Mouse (Mus musculus): ENCODE measurements at regions not wholly inside any gene's neighbourhood (a gene's known extent, or its start where the extent isn't known, plus 50 kb on each side); places are given as distances from the start of the nearest gene placed in this dataset.

- peak; percentile 27 to 67 for DNase-seq
These were observed 137.0 kb upstream of the Irs2 start for GRCm38 (mm10) chr8:11145251-11145650.

- no peak for DNase-seq
These were observed 132.3 kb upstream of the Irs2 start for GRCm38 (mm10) chr8:11140566-11140965.

- no peak for DNase-seq
These were observed 131.0 kb upstream of the Irs2 start for GRCm38 (mm10) chr8:11139294-11139693.

GRCm38 (mm10) chr8:11138302-11139020 lies 130.2 kb upstream of the Irs2 start:
- no peak for DNase-seq

GRCm38 (mm10) chr8:11136566-11136965 lies 128.3 kb upstream of the Irs2 start:
- no peak for DNase-seq

GRCm38 (mm10) chr8:11135135-11135534 lies 126.9 kb upstream of the Irs2 start:
- DNase-seq = no peak

GRCm38 (mm10) chr8:11134562-11134961 lies 126.3 kb upstream of the Irs2 start:
- DNase-seq = no peak

- DNase-seq = no peak
These were observed 110.9 kb upstream of the Irs2 start for GRCm38 (mm10) chr8:11119030-11119634.

- no peak for DNase-seq
These were observed 108.3 kb upstream of the Irs2 start for GRCm38 (mm10) chr8:11116534-11116933.

GRCm38 (mm10) chr8:11115210-11115609 lies 107.0 kb upstream of the Irs2 start:
- DNase-seq = no peak

GRCm38 (mm10) chr8:11114531-11114930 lies 106.3 kb upstream of the Irs2 start:
- DNase-seq = no peak

GRCm38 (mm10) chr8:11112908-11113532 lies 104.8 kb upstream of the Irs2 start:
- DNase-seq = no peak

GRCm38 (mm10) chr8:11111987-11112386 lies 103.7 kb upstream of the Irs2 start:
- no peak for DNase-seq

GRCm38 (mm10) chr8:11107435-11107834 lies 99.2 kb upstream of the Irs2 start:
- no peak for DNase-seq

GRCm38 (mm10) chr8:11107021-11107420 lies 98.8 kb upstream of the Irs2 start:
- DNase-seq = no peak

GRCm38 (mm10) chr8:11103745-11104607 lies 95.7 kb upstream of the Irs2 start:
- no peak for DNase-seq

GRCm38 (mm10) chr8:11100310-11100709 lies 92.1 kb upstream of the Irs2 start:
- DNase-seq = no peak

GRCm38 (mm10) chr8:11099591-11099855 lies 91.3 kb upstream of the Irs2 start:
- no peak for DNase-seq

- no peak for DNase-seq
These were observed 90.7 kb upstream of the Irs2 start for GRCm38 (mm10) chr8:11098790-11099590.

GRCm38 (mm10) chr8:11098228-11098778 lies 90.0 kb upstream of the Irs2 start:
- peak; percentile 63 to 76 for DNase-seq

- DNase-seq = no peak
These were observed 89.6 kb upstream of the Irs2 start for GRCm38 (mm10) chr8:11097813-11098212.

- no peak for DNase-seq
These were observed 86.3 kb upstream of the Irs2 start for GRCm38 (mm10) chr8:11094516-11094915.
